Mouse (Mus musculus) ovary, adult 2 months (tissue): ENCODE measurements around the gene Lrr1. TPM values are rescaled to one million over a fixed set of nuclear protein-coding genes. Genes with fewer than 3 reads are reported as not detected.

ENCODE experiments used
- polyA plus RNA-seq: library from polyadenylated mRNA; depleted of rRNA; stranded (reverse); fragments of >200 nt; gene quantifications from 2 replicates; pipeline ENCODE4 v1.2.3, GENCODE M21; 2012; rRNA removed

Lrr1 gene
- 3.9 and 6.5 TPM in 2 replicates for polyA plus RNA-seq

DNA sequence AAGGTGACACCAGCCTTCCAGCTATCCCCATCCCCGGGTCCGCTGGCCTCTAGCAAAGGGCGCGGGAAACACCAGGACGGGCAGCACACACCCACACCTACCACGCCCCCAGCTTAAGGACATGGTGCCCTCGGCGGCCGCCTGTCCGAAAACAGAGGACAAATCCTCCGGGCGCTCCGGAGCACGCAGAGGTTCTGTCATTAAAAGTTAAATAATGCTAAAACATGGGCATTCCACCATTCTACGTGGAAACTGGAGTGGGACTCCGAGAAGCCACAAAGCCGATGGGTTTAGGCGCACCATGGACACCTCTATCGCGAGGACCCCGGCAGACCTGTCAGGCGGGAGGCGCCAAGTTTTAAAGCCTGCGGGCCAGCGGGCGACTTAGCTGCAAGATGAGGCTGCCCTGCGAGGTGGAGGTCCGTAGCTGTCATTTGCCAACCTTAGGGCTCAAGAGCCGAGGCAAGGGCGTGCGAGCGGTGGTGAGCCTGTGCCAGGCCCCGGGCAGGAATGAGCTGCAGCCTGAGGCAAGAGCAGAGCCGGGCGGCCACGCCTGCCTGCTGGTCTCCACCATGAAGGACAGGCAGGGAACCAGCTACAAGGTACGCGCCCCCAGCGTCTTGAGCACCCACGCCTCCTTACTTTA, at the start of gene Lrr1:
Gene Lrr1, plus strand, starts transcription at position 354 of the 646 bp plus-strand sequence.

DNA sequence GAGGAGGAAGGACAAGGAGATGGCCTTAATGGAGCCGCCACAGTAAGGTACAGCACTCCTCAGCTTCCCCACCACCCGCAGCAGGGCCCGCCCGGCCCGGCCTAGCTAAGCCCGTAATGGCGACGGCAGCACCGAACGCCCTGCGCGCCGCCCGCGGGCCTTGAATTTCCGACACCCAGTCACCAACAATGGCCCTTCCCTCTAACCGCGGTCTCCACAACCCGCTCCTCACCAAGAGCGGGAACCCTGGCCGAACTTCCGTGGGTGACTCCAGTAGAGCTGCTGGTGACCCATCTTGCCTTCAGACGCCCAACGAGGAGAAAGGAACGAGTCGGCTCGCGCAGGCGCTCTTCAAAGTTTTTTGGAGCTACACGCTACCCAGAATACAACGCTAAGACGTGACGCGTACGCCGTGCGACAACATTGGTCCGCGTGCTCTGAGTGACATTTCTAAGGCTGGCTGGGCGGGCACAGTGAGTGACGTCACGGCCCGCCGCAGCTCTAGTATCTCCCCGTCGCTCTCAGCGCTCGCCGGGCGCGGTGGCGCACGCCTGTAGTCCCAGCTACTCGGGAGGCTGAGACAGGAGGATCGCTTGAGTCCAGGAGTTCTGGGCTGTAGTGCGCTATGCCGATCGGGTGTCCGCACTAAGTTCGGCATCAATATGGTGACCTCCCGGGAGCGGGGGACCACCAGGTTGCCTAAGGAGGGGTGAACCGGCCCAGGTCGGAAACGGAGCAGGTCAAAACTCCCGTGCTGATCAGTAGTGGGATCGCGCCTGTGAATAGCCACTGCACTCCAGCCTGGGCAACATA, 9.6 kb upstream of the Lrr1 start, which contains the start of gene Rps29:
Gene Rps29, minus strand, starts transcription at position 422 of the 813 bp plus-strand sequence.

DNA sequence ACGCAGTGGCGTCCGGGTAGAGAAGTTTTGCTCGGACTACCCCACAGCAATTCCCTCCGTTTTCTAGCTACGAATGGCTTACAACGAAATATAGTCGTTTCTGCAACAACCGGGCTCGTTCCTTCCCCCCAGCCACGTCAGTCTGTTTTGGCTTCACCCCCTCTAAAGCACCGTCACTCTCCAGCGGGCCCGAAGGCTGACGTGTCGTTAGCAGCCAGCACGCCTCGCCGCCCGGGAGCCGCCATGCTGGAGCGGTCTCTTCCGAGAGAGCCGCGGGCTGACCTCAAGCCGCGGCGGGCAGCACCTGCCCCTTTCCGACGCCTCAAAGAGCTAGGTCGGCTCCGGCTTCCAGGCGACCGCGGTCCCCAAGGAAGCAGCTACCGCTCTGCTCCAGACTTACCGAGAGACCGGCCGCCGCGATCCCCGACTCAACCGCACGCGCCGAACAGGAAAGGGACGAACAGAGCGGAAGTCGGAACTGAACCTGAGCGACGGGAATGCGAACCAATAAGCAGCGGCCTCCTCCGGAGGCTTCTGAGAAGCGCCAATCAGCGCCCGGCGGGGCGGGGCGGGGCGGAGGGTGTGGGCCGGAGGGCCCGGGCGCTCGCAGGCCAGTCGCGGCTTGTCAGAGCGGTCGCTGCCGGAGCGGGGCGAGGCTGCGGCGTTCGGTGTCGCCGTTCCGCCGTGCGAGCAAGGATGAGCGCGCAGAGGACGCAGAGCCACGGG, 15.1 kb downstream of the Lrr1 start, which contains the start of the genes Rpl36al and Mgat2:
Gene Rpl36al, minus strand, starts transcription at position 501 of the 726 bp plus-strand sequence.
Gene Mgat2, plus strand, starts transcription at position 575 of the 726 bp plus-strand sequence.

DNA sequence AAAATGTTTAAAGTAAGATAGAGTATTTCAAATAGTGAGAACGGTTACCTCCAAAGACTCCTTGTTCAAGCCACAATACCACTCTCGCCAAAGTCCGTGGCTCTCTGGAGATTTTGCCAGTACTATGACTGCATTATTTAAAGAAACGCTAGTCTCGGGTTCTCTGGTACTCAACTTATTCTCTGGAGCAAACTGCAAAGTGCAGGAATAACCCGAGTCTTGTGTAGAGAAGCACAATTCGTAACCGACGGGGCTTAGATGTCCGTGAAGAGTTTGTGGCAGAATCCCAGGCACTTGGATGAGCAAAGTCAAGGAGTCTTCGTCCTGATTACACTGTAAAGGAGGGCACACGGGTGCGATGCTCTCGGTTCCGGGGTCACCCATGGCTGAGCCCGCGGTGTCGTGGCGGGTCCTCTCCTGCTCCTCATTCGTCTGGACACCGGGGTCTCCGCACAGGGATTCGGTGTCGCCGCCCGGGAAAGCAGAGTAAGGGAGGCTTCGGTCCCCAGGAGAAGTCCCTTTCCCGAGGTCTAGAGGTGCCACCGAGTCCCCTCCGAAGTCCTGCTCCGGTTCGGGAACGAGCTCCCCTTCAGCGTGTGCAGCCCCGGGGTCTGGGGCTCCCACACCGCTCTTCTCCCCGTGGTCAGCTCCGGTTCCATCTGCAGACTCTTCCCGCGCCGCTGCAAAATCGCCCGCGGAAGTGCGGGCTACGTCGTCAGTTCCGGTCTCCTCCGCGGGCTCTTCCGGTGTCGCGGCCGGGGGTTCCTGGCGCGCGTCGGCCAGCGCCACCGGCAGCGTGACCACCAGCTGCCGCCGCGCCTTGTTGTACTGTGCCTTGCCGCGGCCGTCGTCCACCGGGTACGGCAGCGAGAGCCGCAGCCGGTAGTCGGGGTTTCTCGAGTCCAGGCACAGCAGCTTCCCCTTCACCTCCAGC, 28.1 kb downstream of the Lrr1 start, which contains the start of gene Gm49383:
Gene Gm49383, minus strand, starts transcription at position 661 of the 934 bp plus-strand sequence.

DNA sequence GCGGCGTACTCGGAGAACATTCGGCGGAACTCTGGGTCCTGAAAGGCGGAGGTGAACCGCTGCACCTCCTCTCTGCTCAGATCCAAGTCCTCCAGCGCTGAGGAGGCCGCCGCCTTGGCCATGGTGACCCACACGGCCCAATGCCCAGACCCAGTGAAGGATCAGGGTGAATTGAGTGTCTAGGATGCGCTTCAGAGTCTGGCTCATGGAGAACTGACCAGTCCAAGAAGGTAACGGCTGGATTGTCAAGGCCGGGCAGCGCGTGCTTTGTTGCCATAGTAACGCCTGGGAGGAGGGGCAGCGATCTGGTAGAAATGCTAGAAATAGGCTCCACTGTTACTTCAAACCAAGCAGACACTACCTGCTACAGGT, 29.5 kb downstream of the Lrr1 start, which contains the start of gene Dnaaf2:
Gene Dnaaf2, minus strand, starts transcription at position 266 of the 372 bp plus-strand sequence.

DNA sequence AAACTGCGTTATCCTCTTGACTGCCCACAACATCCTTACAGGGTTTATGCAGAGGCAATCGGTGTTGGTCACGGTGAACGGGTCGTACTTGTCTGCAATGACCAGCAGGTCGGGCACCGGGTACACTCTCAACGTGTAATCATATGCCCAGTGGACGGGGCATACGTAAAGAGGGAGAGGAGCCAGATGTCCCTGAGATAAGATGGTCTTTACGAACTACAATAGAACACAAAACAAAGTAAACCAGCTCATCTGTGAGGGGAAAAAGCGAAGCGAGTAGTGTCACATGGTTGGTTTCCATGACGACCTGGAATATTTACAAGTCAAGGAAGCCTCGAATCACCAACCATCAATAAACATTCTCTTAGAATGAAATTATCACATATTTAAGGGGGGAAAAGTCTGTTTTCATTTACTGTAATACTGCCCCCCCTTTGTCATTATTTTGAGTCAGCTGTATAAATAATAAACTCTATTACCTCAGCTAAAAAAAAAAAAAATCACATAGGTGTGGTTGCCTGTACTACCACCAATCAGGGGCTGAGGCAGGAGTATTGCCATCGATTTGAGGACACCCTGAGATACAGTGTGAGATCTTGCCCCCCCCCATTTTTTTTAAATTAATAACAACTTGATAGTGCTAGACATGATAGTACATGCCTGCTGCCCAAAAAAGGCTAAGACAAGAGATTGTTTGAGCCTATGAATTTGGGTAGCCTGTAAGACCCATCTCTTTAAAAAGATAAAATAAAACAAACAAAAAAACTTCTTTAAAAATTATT, 35.6 kb downstream of the Lrr1 start, which contains the start of gene Gm49384:
Gene Gm49384, minus strand, starts transcription at position 216 of the 782 bp plus-strand sequence.

DNA sequence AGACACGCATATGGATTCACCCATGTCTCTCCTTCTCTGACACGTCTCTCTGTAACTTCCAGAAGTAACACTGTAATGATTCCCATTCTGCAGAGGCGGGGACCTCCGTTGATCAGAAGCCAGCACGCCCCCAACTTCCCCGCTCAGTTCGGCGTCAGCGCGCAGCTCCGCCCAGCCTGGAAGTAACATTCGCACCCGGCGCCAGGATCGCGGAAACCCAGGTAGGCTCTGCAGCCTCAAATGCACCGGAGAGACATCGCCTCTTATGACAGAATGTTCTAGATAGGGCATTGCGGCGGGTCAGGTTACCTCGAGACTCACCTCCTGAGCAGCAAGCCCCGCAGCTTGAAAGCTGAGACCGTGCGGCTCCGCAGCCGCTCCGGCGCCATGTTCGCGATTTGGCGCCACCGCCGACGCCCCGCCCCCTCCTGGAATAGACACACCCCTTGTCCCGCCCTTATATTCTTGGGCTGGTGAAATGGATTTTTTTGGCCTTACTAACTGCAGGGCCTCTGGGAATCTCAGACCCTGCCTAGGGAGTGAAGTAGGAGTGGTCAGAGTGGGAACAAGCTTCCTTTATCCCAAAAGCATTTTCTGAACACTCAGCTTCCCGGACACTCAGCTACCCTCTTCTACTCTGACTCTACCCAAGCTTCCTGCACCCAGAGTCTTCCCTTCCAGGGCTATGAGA, 59.3 kb downstream of the Lrr1 start, which contains the start of gene Pole2:
Gene Pole2, minus strand, starts transcription at position 420 of the 691 bp plus-strand sequence.

Other genes starting within 250 kb of the Lrr1 start
- 1,786 and 3,467 TPM in 2 replicates for gene Rps29, start 9.6 kb upstream of the Lrr1 start, polyA plus RNA-seq
- gene Rpl36al, start 15.3 kb downstream of the Lrr1 start, polyA plus RNA-seq = 74.7 and 111 TPM in 2 replicates
- 33.5 and 40.1 TPM in 2 replicates for gene Mgat2, start 15.3 kb downstream of the Lrr1 start, polyA plus RNA-seq
- gene Gm49383, start 28.3 kb downstream of the Lrr1 start, polyA plus RNA-seq = 2.6 TPM in 1 of 2 replicates, not detected in the other
- gene Dnaaf2, start 29.6 kb downstream of the Lrr1 start, polyA plus RNA-seq = 6.2 and 7.5 TPM in 2 replicates
- not detected in 2 replicates for gene Gm49384, start 35.5 kb downstream of the Lrr1 start, polyA plus RNA-seq
- gene Pole2, start 59.4 kb downstream of the Lrr1 start, polyA plus RNA-seq = 3.9 and 4.6 TPM in 2 replicates
- 0.52 and 0.53 TPM in 2 replicates for gene Klhdc1, start 72.4 kb downstream of the Lrr1 start, polyA plus RNA-seq
- gene Klhdc2, start 127.9 kb downstream of the Lrr1 start, polyA plus RNA-seq = 105 and 161 TPM in 2 replicates
- gene Nemf, start 188.4 kb downstream of the Lrr1 start, polyA plus RNA-seq = 1.5 TPM in 2 replicates
- 218 and 291 TPM in 2 replicates for gene Arf6, start 203.3 kb downstream of the Lrr1 start, polyA plus RNA-seq
- 1.7 and 1.9 TPM in 2 replicates for gene Gm9887, start 203.6 kb downstream of the Lrr1 start, polyA plus RNA-seq